In genomic region chr13:64447947-64448346, GRCm38 (mm10) we compare ENCODE assay signal across 8 mouse cellular contexts. TPM values are rescaled to one million over a fixed set of nuclear protein-coding genes. Genes with fewer than 3 reads are reported as not detected.
DNase-seq lines count a peak whose midpoint lies in the region.

No protein-coding gene starts in this region.

- peak; percentile 26 to 79 for DNase-seq in adrenal gland, adult (ENCODE audit: inconsistent age in 2 of 2, low spot score in 1 of 2)
- no peak for DNase-seq in adrenal gland, postnatal 25 days
- DNase-seq in left cerebral cortex, postnatal 36 days (ENCODE audit: low spot score in 2 of 2) = peak; percentile 19 to 20
- DNase-seq in left cerebral cortex, adult 8-10 months (ENCODE audit: low spot score in 2 of 2) = no peak
- DNase-seq in embryo, embryonic 9.5 days (ENCODE audit: extremely low spot score) = peak; percentile 55
- DNase-seq in kidney, postnatal 36 days = peak; percentile 24 to 51
- DNase-seq in naive thymus-derived CD4-positive, alpha-beta T cell, adult 2 months (ENCODE audit: low read depth) = peak; percentile 26
- no peak for DNase-seq in frontal cortex, postnatal 10 days (ENCODE audit: low spot score in 2 of 2)

- intact Hi-C loops in left cerebral cortex, postnatal 36 days (cut with DNase I) = loop anchor here (2.0 to 10.0 kb wide), 2 partner anchors 455 to 557 kb away; partner anchors contain the start of gene Cntnap3

RNA-seq across cellular contexts. Expression of gene Cdk20, which starts 15.8 kb away (rescaled TPM):
- total RNA-seq in adrenal gland, postnatal 25 days (2021) = 4.6 and 6.5 TPM in 2 replicates
- 10 to 100 TPM; 10.8 to 12.2 TPM for total RNA-seq in left cerebral cortex, postnatal 36 days (2021)
- 10 to 100 TPM; 10.1 to 15.2 (median 10.6) TPM for total RNA-seq in left cerebral cortex, adult 8-10 months (2022)

RNA-seq across cellular contexts. Expression of gene Fam240b, which starts 49.6 kb away (rescaled TPM):
- not detected in 2 replicates for total RNA-seq in adrenal gland, postnatal 25 days (2021)
- total RNA-seq in left cerebral cortex, postnatal 36 days (2021) = not detected
- not detected for total RNA-seq in left cerebral cortex, adult 8-10 months (2022)

Comparison
In these comparisons a context has a peak if more than half of its experiments do, and no peak if none do; other contexts are left out.
1. DNase-seq: peak in adrenal gland, adult (2 of 2), left cerebral cortex, postnatal 36 days (2 of 2), embryo, embryonic 9.5 days (single experiment), kidney, postnatal 36 days (2 of 2) and naive thymus-derived CD4-positive, alpha-beta T cell, adult 2 months (single experiment); none in adrenal gland, postnatal 25 days (single experiment), left cerebral cortex, adult 8-10 months (0 of 2) and frontal cortex, postnatal 10 days (0 of 2).